Mouse (Mus musculus) CH12.LX (cell line): Measurements from ENCODE around the gene Gm10320. TPM values are rescaled to one million over a fixed set of nuclear protein-coding genes. Genes with fewer than 3 reads are reported as not detected.

Source experiments
- DNase-seq: peaks from one replicate; pipeline ENCODE4 v3.0.0-alpha.2; 2013; ENCODE audit errors: extremely low read depth
- H3K27ac ChIP-seq: 2 replicates; pipeline ENCODE4 v1.5.1; 2012; ENCODE audit warnings: low read depth, mild to moderate bottlenecking, control low read depth, moderate library complexity; ENCODE audit not compliant: insufficient read depth
- H3K27me3 ChIP-seq: replicated peaks from 2 replicates; pipeline ENCODE3; 2012; ENCODE audit warnings: inconsistent platforms
- H3K36me3 ChIP-seq, 2 experiments: replicated peaks in 1 of 2; 2 replicates each; pipeline versions ENCODE3 to v1.6.1; 2012; ENCODE audit warnings: inconsistent platforms in 1 of 2, low read length in 1 of 2, mild to moderate bottlenecking in 1 of 2, mixed read lengths in 1 of 2, moderate library complexity in 1 of 2; ENCODE audit not compliant: control insufficient read depth in 1 of 2, insufficient read depth in 1 of 2
- H3K4me1 ChIP-seq, 2 experiments: 2 replicates each; pipeline ENCODE4 v1.6.1; 2012; ENCODE audit warnings: inconsistent platforms in 1 of 2, moderate library complexity in 1 of 2; ENCODE audit not compliant: insufficient read depth in 2 of 2, control insufficient read depth in 1 of 2
- H3K4me2 ChIP-seq: 2 replicates; pipeline ENCODE4 v1.6.1; 2012; ENCODE audit warnings: low read depth, mild to moderate bottlenecking, control low read depth; ENCODE audit not compliant: poor library complexity, insufficient read depth, severe bottlenecking
- H3K4me3 ChIP-seq, 3 experiments: fragments of 150-350 bp in 1 of 3; sonication (generic) in 1 of 3; replicated peaks in 1 of 3; 2 replicates each; pipeline versions ENCODE3 to v1.5.1; 2011 to 2012; ENCODE audit warnings: low read depth in 2 of 3, low read length in 2 of 3, mild to moderate bottlenecking in 2 of 3, moderate library complexity in 2 of 3, control low read depth in 1 of 3, improper control_type of control experiment in 1 of 3, inconsistent platforms in 1 of 3, mixed read lengths in 1 of 3; ENCODE audit not compliant: poor library complexity in 1 of 3
- H3K79me2 ChIP-seq: replicated peaks from 2 replicates; pipeline ENCODE4 v1.6.1; 2012; ENCODE audit warnings: mild to moderate bottlenecking, moderate library complexity; ENCODE audit not compliant: control insufficient read depth, poor library complexity, insufficient read depth, severe bottlenecking; ENCODE audit errors: extremely low read depth
- H3K9ac ChIP-seq: 2 replicates; pipeline ENCODE4 v1.6.1; 2012; ENCODE audit warnings: low read depth, mild to moderate bottlenecking, control low read depth, moderate library complexity; ENCODE audit not compliant: insufficient read depth
- H3K9me3 ChIP-seq: replicated peaks from 2 replicates; pipeline ENCODE3; 2012; ENCODE audit warnings: low read length, inconsistent platforms, mixed read lengths
- BHLHE40 ChIP-seq: IDR thresholded peaks from 2 replicates; pipeline ENCODE4 v1.6.1; 2011; ENCODE audit warnings: mild to moderate bottlenecking, low read depth, low read length, improper control_type of control experiment
- CHD1 ChIP-seq: IDR thresholded peaks from 2 replicates; pipeline ENCODE4 v1.6.1; 2012; ENCODE audit warnings: low read depth, low read length, improper control_type of control experiment, inconsistent platforms
- E2F4 ChIP-seq: IDR thresholded peaks from 2 replicates; pipeline ENCODE4 v1.6.1; 2011; ENCODE audit warnings: low read depth, low read length, improper control_type of control experiment; ENCODE audit not compliant: insufficient replicate concordance
- ELF1 ChIP-seq: IDR thresholded peaks from 2 replicates; pipeline ENCODE4 v1.6.1; 2014; ENCODE audit warnings: low read depth, mild to moderate bottlenecking, inconsistent platforms, low read length, improper control_type of control experiment
- EP300 ChIP-seq: IDR thresholded peaks from 2 replicates; pipeline ENCODE4 v1.6.1; 2011; ENCODE audit warnings: low read length, improper control_type of control experiment
- GABPA ChIP-seq: IDR thresholded peaks from 2 replicates; pipeline ENCODE4 v1.6.1; 2012; ENCODE audit warnings: low read depth, low read length, improper control_type of control experiment, inconsistent platforms; ENCODE audit not compliant: insufficient replicate concordance
- IRF4 ChIP-seq: IDR thresholded peaks from 2 replicates; pipeline ENCODE4 v1.6.1; 2014; ENCODE audit warnings: low read depth, mild to moderate bottlenecking, inconsistent platforms, low read length, improper control_type of control experiment
- MAFK ChIP-seq: IDR thresholded peaks from 2 replicates; pipeline ENCODE4 v1.6.1; 2011; ENCODE audit warnings: low read length, improper control_type of control experiment; ENCODE audit not compliant: insufficient replicate concordance
- MAX ChIP-seq: IDR thresholded peaks from 2 replicates; pipeline ENCODE4 v1.6.1; 2011; ENCODE audit warnings: low read length, improper control_type of control experiment
- MEF2A ChIP-seq: IDR thresholded peaks from 2 replicates; pipeline ENCODE4 v1.6.1; 2014; ENCODE audit warnings: low read depth, mild to moderate bottlenecking, inconsistent platforms, low read length, improper control_type of control experiment, borderline replicate concordance
- NELFE ChIP-seq: IDR thresholded peaks from 2 replicates; pipeline ENCODE4 v1.6.1; 2011; ENCODE audit warnings: low read depth, low read length, improper control_type of control experiment
- NRF1 ChIP-seq: IDR thresholded peaks from 2 replicates; pipeline ENCODE4 v1.6.1; 2014; ENCODE audit warnings: low read depth, mild to moderate bottlenecking, inconsistent platforms, low read length, improper control_type of control experiment, moderate library complexity
- PAX5 ChIP-seq: IDR thresholded peaks from 2 replicates; pipeline ENCODE4 v1.6.1; 2012; ENCODE audit warnings: low read length, inconsistent platforms, mixed read lengths
- POLR2A ChIP-seq: IDR thresholded peaks from 2 replicates; pipeline ENCODE4 v1.6.1; 2011; ENCODE audit warnings: low read depth, mild to moderate bottlenecking, improper control_type of control experiment, low read length
- POLR2AphosphoS2 ChIP-seq: IDR thresholded peaks from 2 replicates; pipeline ENCODE4 v1.6.1; 2011; ENCODE audit warnings: low read depth, low read length, improper control_type of control experiment
- RAD21 ChIP-seq: IDR thresholded peaks from 2 replicates; pipeline ENCODE4 v1.6.1; 2011; ENCODE audit warnings: low read depth, mild to moderate bottlenecking, low read length, improper control_type of control experiment, moderate library complexity
- SMC3 ChIP-seq: IDR thresholded peaks from 2 replicates; pipeline ENCODE4 v1.6.1; 2011; ENCODE audit warnings: low read depth, low read length, improper control_type of control experiment
- UBTF ChIP-seq: IDR thresholded peaks from 2 replicates; pipeline ENCODE4 v1.6.1; 2012; ENCODE audit warnings: low read depth, mild to moderate bottlenecking, inconsistent platforms, low read length, improper control_type of control experiment, moderate library complexity
- USF1 ChIP-seq: IDR thresholded peaks from 2 replicates; pipeline ENCODE4 v1.6.1; 2014; ENCODE audit warnings: low read depth, mild to moderate bottlenecking, inconsistent platforms, low read length, improper control_type of control experiment
- ZC3H11A ChIP-seq: IDR thresholded peaks from 2 replicates; pipeline ENCODE4 v1.6.1; 2012; ENCODE audit warnings: low read depth, mild to moderate bottlenecking, inconsistent platforms, low read length, improper control_type of control experiment
- ZNF384 ChIP-seq: IDR thresholded peaks from 2 replicates; pipeline ENCODE4 v1.6.1; 2012; ENCODE audit warnings: low read depth, low read length, improper control_type of control experiment, inconsistent platforms
- dilution Hi-C: fragments of 300-500 bp; cut with MboI; formaldehyde crosslinking; loops from 2 replicates; pipeline ENCODE4 v1.14.3; 2020; ENCODE audit warnings: low sequenced_read_pairs; ENCODE audit not compliant: extremely low pct_unique_long_range_greater_than_20kb, extremely low pct_ligation_motif_present
- in situ Hi-C: fragments of 300-500 bp; cut with MboI; formaldehyde crosslinking; loops from 3 replicates; pipeline ENCODE4 v1.14.3; 2019; ENCODE audit warnings: low sequenced_read_pairs, low pct_ligation_motif_present, low pct_unique_long_range_greater_than_20kb, mixed read lengths
- polyA plus RNA-seq: library from polyadenylated mRNA; unstranded; fragments of >175 nt; gene quantifications from 2 replicates; pipeline ENCODE4 v1.2.1, GENCODE M21; 2012; ENCODE audit warnings: low read depth; ENCODE audit not compliant: insufficient read length
- total RNA-seq, 2 experiments: library from RNA; depleted of rRNA; stranded (reverse); fragments of 300-350 nt in 1 of 2; fragments of >200 nt in 1 of 2; gene quantifications; 2 replicates each; pipeline ENCODE4 v1.2.3; 2012 to 2014

Gene Gm10320
- total and polyA plus RNA-seq, 3 experiments: 1.8 to 13.4 (median 8.0) TPM

DNA sequence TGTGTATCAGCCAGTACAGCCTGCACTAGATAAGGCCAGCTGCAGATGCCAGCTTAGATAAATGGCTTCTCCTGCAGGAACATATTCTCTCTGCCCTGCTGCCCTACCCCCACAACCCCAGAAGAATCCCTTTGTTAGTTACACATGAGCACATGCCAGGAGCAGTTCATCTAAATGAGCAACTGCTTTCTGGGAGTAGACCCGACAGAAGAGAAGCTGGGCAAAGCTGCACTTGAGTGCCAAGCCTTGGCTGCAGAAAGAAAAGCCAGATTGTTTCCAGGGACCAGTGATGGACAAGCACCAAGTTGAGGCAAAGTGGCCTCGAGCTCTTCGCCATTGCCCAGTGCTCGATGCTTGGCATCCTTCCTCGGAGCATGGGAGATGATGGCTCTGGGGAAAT, 46.8 kb upstream of the Gm10320 start:
- no peak overlapping the region for H3K4me2 ChIP-seq
- no peaks in the 10 kb centered on the region for H3K79me2 ChIP-seq
- in situ Hi-C loops: no loop called here
- TF ChIP-seq SMC3 (no peak), MAX (no peak), POLR2A (no peak), USF1 (no peak), NELFE (no peak), ZNF384 (no peak), POLR2AphosphoS2 (no peak), NRF1 (no peak), BHLHE40 (no peak), IRF4 (no peak), CHD1 (no peak), GABPA (no peak), PAX5 (no peak), UBTF (no peak), MEF2A (no peak), MAFK (no peak), RAD21 (no peak), ZC3H11A (no peak)
- peaks cover 0 to 17% of the 10 kb centered on the region in 2 experiments; a peak in 2 of 4 replicates for H3K4me1 ChIP-seq
- no peak overlapping the region for H3K9ac ChIP-seq
- no peak overlapping the region for H3K27ac ChIP-seq
- no peak for DNase-seq
- dilution Hi-C loops: no loop called here
- H3K36me3 ChIP-seq: no peaks in the 10 kb centered on the region
- H3K9me3 ChIP-seq: no peaks in the 10 kb centered on the region
- no peak overlapping the region for H3K4me3 ChIP-seq
- no peaks in the 10 kb centered on the region for H3K27me3 ChIP-seq

- dilution Hi-C loops: no loop called here
- in situ Hi-C loops: no loop called here
- peaks cover 5% of the 10 kb centered on the region for H3K9me3 ChIP-seq
- DNase-seq: peak; percentile 48
- 0 out of 2 replicates have a peak, but pooled peaks have one; percentile 13 for TF ChIP-seq ELF1
- 0 out of 2 replicates have a peak, but pooled peaks have one; percentile 8 for TF ChIP-seq EP300
- peak; percentile 26; the same call in 1 of the 2 replicates for TF ChIP-seq IRF4
- no peak for TF ChIP-seq E2F4
- no peak overlapping the region for H3K4me3 ChIP-seq
- H3K27me3 ChIP-seq: no peaks in the 10 kb centered on the region
- H3K79me2 ChIP-seq: no peaks in the 10 kb centered on the region
- H3K4me2 ChIP-seq: no peak overlapping the region
- no peak overlapping the region for H3K9ac ChIP-seq
- no peaks in the 10 kb centered on the region for H3K36me3 ChIP-seq
- no peak overlapping the region for H3K27ac ChIP-seq
- H3K4me1 ChIP-seq: peaks cover 0 to 27% of the 10 kb centered on the region in 2 experiments; a peak in 2 of 4 replicates
Measured at GRCm38 (mm10) chr13:98534913-98535262, 43.1 kb upstream of the Gm10320 start.
